Mouse (Mus musculus) G1E (cell line): ENCODE data around the gene Camta1.

Experiments
- CTCF ChIP-seq: IDR thresholded peaks from 2 replicates; pipeline ENCODE4 v1.5.1; 2012; ENCODE audit warnings: low read depth, low read length, inconsistent platforms, mixed read lengths
- GATA1 ChIP-seq: IDR thresholded peaks from 2 replicates; pipeline ENCODE4 v1.6.1; 2012; ENCODE audit warnings: borderline replicate concordance, low read length, inconsistent platforms, mixed read lengths
- GATA2 ChIP-seq: IDR thresholded peaks from 2 replicates; pipeline ENCODE4 v1.6.1; 2012; ENCODE audit warnings: low read depth, low read length, inconsistent platforms, borderline replicate concordance
- POLR2AphosphoS5 ChIP-seq: IDR thresholded peaks from 2 replicates; pipeline ENCODE4 v1.6.1; 2012; ENCODE audit warnings: low read depth, low read length, inconsistent platforms; ENCODE audit not compliant: insufficient replicate concordance
- TAL1 ChIP-seq: conservative IDR thresholded peaks from 2 replicates; pipeline ENCODE4 v1.6.1; 2012; ENCODE audit warnings: low read depth, low read length, inconsistent platforms, mixed read lengths

DNA sequence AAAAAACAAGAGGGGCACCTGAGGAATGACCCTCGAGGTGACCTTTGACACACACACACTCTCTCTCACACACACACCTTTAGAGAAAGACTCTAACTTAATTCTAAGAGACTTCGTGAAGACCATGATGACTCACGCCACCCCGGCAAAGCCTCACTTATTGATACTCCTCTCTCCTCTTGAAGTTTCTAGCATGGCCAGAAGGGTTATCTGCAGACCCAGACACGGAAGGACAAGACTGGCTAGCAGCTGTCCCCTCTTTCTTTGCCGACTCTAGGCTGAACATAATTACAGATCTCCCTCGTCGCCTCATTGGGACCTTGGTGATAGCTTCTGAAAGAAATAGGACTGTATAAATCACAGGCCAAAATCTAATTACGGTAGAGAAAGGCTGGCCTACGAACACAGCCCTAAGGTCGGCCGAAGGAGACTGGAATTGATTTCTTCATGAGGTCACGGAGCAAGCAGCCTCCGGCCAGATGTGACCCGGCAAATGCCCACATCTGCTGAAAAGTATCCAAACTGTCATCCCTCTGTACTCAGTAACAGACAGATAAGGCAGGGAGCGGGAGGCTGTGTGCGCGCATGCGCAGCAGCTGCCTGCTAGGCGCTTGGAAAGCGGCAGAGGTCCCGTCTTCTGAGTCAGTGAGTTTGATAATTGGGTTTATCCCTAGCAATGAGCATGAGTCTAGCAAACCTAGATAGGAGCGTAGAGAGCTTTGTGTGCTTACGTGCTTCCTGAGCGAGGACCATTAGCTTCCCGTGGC lies 46.1 kb upstream of the Camta1 start:
- TF ChIP-seq GATA1 (no peak), CTCF (no peak), TAL1 (no peak), POLR2AphosphoS5 (no peak), GATA2 (no peak)
